Mouse (Mus musculus): ENCODE data around the gene Gm7168.

- no peak for TF ChIP-seq EP300 (IDR thresholded peaks at IDR 0.05; ENCODE audit: low read depth)
- no peak for TF ChIP-seq CTCF (IDR thresholded peaks at IDR 0.05; ENCODE audit: low read depth)
These were observed 9.5 kb upstream of the Gm7168 start for GRCm38 (mm10) chr17:13938652-13939051.
